Mouse (Mus musculus) testis, adult 2 months (tissue): Measurements from ENCODE around the gene Gm10251.
"Not testable (repeated sequence)": the region's sequence is repeated elsewhere in the genome, so short reads cannot be mapped to it uniquely, and the experiment has no call there.

Source experiments
- CTCF ChIP-seq: fragments of 200-500 bp; IDR thresholded peaks from 2 replicates; pipeline ENCODE4 v1.5.1; 2012; ENCODE audit warnings: low read depth, mild to moderate bottlenecking, inconsistent platforms, low read length, moderate library complexity; ENCODE audit not compliant: control insufficient read depth, insufficient read depth, insufficient replicate concordance
- POLR2A ChIP-seq: fragments of 200-500 bp; IDR thresholded peaks from 2 replicates; pipeline ENCODE4 v1.6.1; 2012; ENCODE audit warnings: low read depth, mild to moderate bottlenecking, inconsistent platforms, low read length, moderate library complexity; ENCODE audit not compliant: control insufficient read depth

DNA sequence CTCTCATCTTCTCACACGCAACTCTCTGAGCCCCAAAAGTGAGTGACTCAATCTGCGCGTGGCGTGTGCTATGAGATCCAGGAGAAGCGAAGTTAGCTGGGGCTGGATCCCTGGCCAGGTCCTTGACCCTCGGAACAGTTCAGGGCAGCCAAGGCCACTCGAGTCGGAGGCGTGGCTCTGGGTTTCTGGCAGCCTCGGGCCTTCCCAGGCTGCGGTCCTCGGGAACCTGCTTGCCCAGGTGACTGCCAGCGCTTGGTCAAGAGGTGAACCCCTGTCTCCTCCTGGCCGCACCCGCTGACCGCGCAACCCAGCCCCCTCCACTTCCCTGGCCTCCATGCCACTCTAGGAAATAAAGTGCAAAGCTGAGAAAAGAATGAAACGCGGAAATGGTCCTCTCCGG is 79.4 kb downstream of the Gm10251 start:
- TF ChIP-seq POLR2A, CTCF: not testable (repeated sequence)
